Mouse (Mus musculus): Measurements from ENCODE around the gene Ubb.

DNA sequence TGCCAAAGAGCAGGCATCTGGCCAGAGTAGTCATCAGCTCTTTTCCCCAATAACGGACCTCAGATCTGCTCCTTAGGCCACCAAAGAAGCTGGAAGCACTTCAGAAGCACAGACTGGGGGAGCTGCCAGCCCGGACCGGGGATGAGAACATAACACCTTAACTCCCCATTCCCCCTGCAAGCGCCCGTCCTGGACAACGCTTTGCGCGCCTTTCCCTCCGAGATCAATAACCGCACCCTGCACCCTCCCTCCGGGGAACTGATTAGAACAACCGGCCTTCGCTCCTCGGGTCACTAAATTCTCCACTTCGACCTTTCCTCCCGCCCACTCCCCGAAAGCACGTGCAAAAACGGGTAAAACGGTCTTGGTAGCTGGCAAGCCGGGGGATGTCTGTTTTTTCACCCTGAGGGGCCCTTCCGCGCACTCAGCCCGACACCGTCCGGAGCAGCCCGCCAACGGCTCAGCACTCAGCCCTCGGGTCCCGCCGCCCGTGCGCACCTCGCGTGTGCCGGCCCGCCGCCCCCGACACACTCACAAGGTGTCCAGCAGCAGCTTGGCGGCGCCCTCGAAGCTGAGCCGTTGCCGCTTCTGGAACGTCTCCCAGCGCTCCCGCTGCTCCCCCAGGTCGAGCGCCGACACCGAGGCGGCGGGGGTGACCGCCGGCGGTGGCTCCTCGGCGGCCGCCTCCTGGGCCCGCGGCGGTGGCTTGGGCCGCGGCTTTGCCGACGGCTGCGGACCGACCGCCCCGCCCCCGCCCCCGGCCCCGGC, 12.5 kb upstream of the Ubb start:
- TF ChIP-seq HCFC1 (IDR thresholded peaks at IDR 0.05; ENCODE audit: borderline replicate concordance, insufficient read depth, low read length) = no peak
- no peak for TF ChIP-seq MAFK (IDR thresholded peaks at IDR 0.05; ENCODE audit: insufficient read depth, low read depth, low read length)
